Comparison of ENCODE assay signal across 11 mouse cellular contexts in genomic region chr17:75110252-75111205, GRCm38 (mm10).
DNase-seq lines count a peak whose midpoint lies in the region; ATAC-seq and TF ChIP-seq lines count a peak whose summit lies in the region.
"Had no signal": no experiment of that assay in that cellular context is flagged by ENCODE, and none has a peak within 500 bp of the region (broad histone marks: within the 10 kb centered on the region; RNA-seq: fewer than 3 reads in every experiment).

No protein-coding gene starts in this region.

- H3K27ac ChIP-seq in heart, embryonic 10.5 days: no peak overlapping the region
- H3K27ac ChIP-seq in embryonic fibroblast, embryonic 13.5 days (ENCODE audit: insufficient read depth, low read length): peak overlapping the region; percentile 90
- peak overlapping the region; percentile 46 for H3K27ac ChIP-seq in lung, embryonic 15.5 days
- H3K27ac ChIP-seq: kidney, postnatal 0 days; midbrain, embryonic 15.5 days had no signal

- no peak overlapping the region for H3K4me2 ChIP-seq in lung, embryonic 15.5 days
- H3K4me2 ChIP-seq: midbrain, embryonic 15.5 days had no signal

- no peaks in the 10 kb centered on the region for H3K79me2 ChIP-seq in C2C12 (ENCODE audit: control insufficient read depth, insufficient read depth)

- H3K9me3 ChIP-seq in heart, embryonic 10.5 days: no peaks in the 10 kb centered on the region
- no peaks in the 10 kb centered on the region for H3K9me3 ChIP-seq in lung, embryonic 15.5 days
- H3K9me3 ChIP-seq: midbrain, embryonic 15.5 days had no signal

- TF ChIP-seq POLR2A in embryonic fibroblast, embryonic 13.5 days (IDR thresholded peaks at IDR 0.05; ENCODE audit: low read depth, low read length): no peak

- H3K36me3 ChIP-seq in heart, embryonic 10.5 days: 0 out of 2 replicates have a peak, but pooled peaks cover 2% of the 10 kb centered on the region
- H3K36me3 ChIP-seq in C2C12 (ENCODE audit: control insufficient read depth, insufficient read depth): no peaks in the 10 kb centered on the region
- H3K36me3 ChIP-seq in lung, embryonic 15.5 days: no peaks in the 10 kb centered on the region
- H3K36me3 ChIP-seq: midbrain, embryonic 15.5 days had no signal

- peak; percentile 95 for DNase-seq in heart, adult 11 months
- DNase-seq in heart, embryonic 10.5 days (ENCODE audit: low spot score): no peak
- DNase-seq in frontal cortex, postnatal 25 days (ENCODE audit: low spot score in 2 of 2): no peak
- DNase-seq in testis, postnatal 10 days (ENCODE audit: low spot score): no peak

- no peak overlapping the region for H3K4me3 ChIP-seq in heart, embryonic 10.5 days
- H3K4me3 ChIP-seq in C2C12 (ENCODE audit: insufficient read depth, poor library complexity, severe bottlenecking): no peak overlapping the region
- H3K4me3 ChIP-seq in embryonic fibroblast, embryonic 13.5 days (ENCODE audit: insufficient read depth, low read length): no peak overlapping the region
- H3K4me3 ChIP-seq in lung, embryonic 15.5 days: no peak overlapping the region
- H3K4me3 ChIP-seq: midbrain, embryonic 15.5 days had no signal

- no peaks in the 10 kb centered on the region for H3K4me1 ChIP-seq in heart, embryonic 10.5 days
- H3K4me1 ChIP-seq in embryonic fibroblast, embryonic 13.5 days (ENCODE audit: control insufficient read depth, insufficient read depth, low read length): peaks cover 23% of the 10 kb centered on the region
- peaks cover 8% of the 10 kb centered on the region; the same call in 1 of the 2 replicates for H3K4me1 ChIP-seq in lung, embryonic 15.5 days
- H3K4me1 ChIP-seq: midbrain, embryonic 15.5 days had no signal

- no peak for ATAC-seq in lung, embryonic 15.5 days (ENCODE audit: borderline replicate concordance, extremely low read depth, low FRiP score, low TSS enrichment)
- ATAC-seq in CD4-positive, CD25-positive, alpha-beta regulatory T cell, adult 4 months: no peak
- ATAC-seq: midbrain, embryonic 15.5 days had no signal

- no peaks in the 10 kb centered on the region for H3K27me3 ChIP-seq in heart, embryonic 10.5 days (ENCODE audit: insufficient read depth, poor library complexity, severe bottlenecking)
- H3K27me3 ChIP-seq in C2C12 (ENCODE audit: control insufficient read depth, insufficient read depth, insufficient read length): no peaks in the 10 kb centered on the region
- H3K27me3 ChIP-seq in lung, embryonic 15.5 days: no peaks in the 10 kb centered on the region
- H3K27me3 ChIP-seq: CH12.LX; midbrain, embryonic 15.5 days had no signal

- TF ChIP-seq CTCF in C2C12 (IDR thresholded peaks at IDR 0.05; ENCODE audit: control insufficient read depth, insufficient read depth, insufficient read length): no peak
- TF ChIP-seq CTCF in embryonic fibroblast, embryonic 13.5 days (IDR thresholded peaks at IDR 0.05; ENCODE audit: borderline replicate concordance, insufficient read depth, low read length): no peak

- H3ac ChIP-seq in C2C12 (ENCODE audit: control insufficient read depth, insufficient read length, low read depth): peak overlapping the region; percentile 30

- 90% methylated on average over 16 of the region's 16 CpGs for WGBS in heart, embryonic 10.5 days
- WGBS in lung, embryonic 15.5 days: 60% methylated on average over 16 of the region's 16 CpGs

- no peaks in the 10 kb centered on the region for H3K79me3 ChIP-seq in C2C12 (ENCODE audit: low read depth)

- no peak overlapping the region for H3K9ac ChIP-seq in lung, embryonic 15.5 days
- H3K9ac ChIP-seq: midbrain, embryonic 15.5 days had no signal

TF ChIP-seq in C2C12, 6 proteins besides CTCF, POLR2A, EP300 and RAD21:
- peak; percentile 42 for TF ChIP-seq MYOD1 (IDR thresholded peaks at IDR 0.05; ENCODE audit: control insufficient read depth, insufficient read length, low read depth)
- peak; percentile 81 for TF ChIP-seq FOSL1 (IDR thresholded peaks at IDR 0.05; ENCODE audit: insufficient read depth, low read length, poor library complexity, severe bottlenecking)
- no peak for TF ChIP-seq USF1 (IDR thresholded peaks at IDR 0.05; ENCODE audit: low read depth)
- peak; percentile 44 for TF ChIP-seq MAX (IDR thresholded peaks at IDR 0.05)
- TF ChIP-seq MYOG (IDR thresholded peaks at IDR 0.05; ENCODE audit: control insufficient read depth, extremely low read depth, insufficient read length): no peak
- peak; percentile 84 for TF ChIP-seq CEBPB (IDR thresholded peaks at IDR 0.05; ENCODE audit: low read depth)
